Mouse (Mus musculus) stomach, embryonic 16.5 days (tissue): Measurements from ENCODE around the gene Kif21b. TPM values are rescaled to one million over a fixed set of nuclear protein-coding genes. Genes with fewer than 3 reads are reported as not detected.
A peak's percentile ranks its signal among the peaks of the same experiment; 100 is the strongest.

Experiments
- ATAC-seq: fragments of 200-750 bp; cut with Nextera tagmentation; 2 replicates; pipeline ENCODE4 v1.8.0; 2017; ENCODE audit warnings: moderate number of reproducible peaks, moderate TSS enrichment; ENCODE audit not compliant: insufficient read depth, low FRiP score
- H3K27ac ChIP-seq: fragments of 300-500 bp; sonication (generic); 2 replicates; pipeline ENCODE4 v1.5.1; 2014; ENCODE audit warnings: low read length
- H3K27me3 ChIP-seq: fragments of 300-500 bp; sonication (generic); 2 replicates; pipeline ENCODE4 v1.6.1; 2014; ENCODE audit warnings: low read length, control low read depth, mixed read lengths; ENCODE audit not compliant: control insufficient read depth, insufficient read depth
- H3K36me3 ChIP-seq: fragments of 300-500 bp; sonication (generic); 2 replicates; pipeline ENCODE4 v1.6.1; 2014; ENCODE audit warnings: low read length; ENCODE audit not compliant: control insufficient read depth, insufficient read depth
- H3K4me1 ChIP-seq: fragments of 300-500 bp; sonication (generic); 2 replicates; pipeline ENCODE4 v1.6.1; 2014; ENCODE audit warnings: low read length, control low read depth, mixed read lengths; ENCODE audit not compliant: control insufficient read depth, insufficient read depth
- H3K4me2 ChIP-seq: fragments of 300-500 bp; sonication (generic); 2 replicates; pipeline ENCODE4 v1.6.1; 2014; ENCODE audit warnings: low read depth, low read length, mixed read lengths
- H3K4me3 ChIP-seq: fragments of 300-500 bp; sonication (generic); replicated peaks from 2 replicates; pipeline ENCODE4 v1.5.1; 2014; ENCODE audit warnings: mild to moderate bottlenecking, low read length
- H3K9ac ChIP-seq: fragments of 300-500 bp; sonication (generic); 2 replicates; pipeline ENCODE4 v1.6.1; 2014; ENCODE audit warnings: low read length
- H3K9me3 ChIP-seq: fragments of 300-500 bp; sonication (generic); replicated peaks from 2 replicates; pipeline ENCODE4 v1.6.1; 2016; ENCODE audit warnings: low read length, control low read depth; ENCODE audit not compliant: control insufficient read depth
- WGBS: fragments of 180-500 bp; shearing (Covaris S2); extraction: QIAGEN DNeasy Blood & Tissue Kit; methylation state at CpG from one replicate; pipeline ENCODE4 v1.1.7; 2014; 5-methylcytosine and 5-hydroxymethylcytosine counted together
- polyA plus RNA-seq: library from polyadenylated mRNA; unstranded; fragments of >200 nt; fragmentation: Nextera tagmentation; extraction: Ambion mirVana; gene quantifications from 2 replicates; pipeline ENCODE4 v1.2.1, GENCODE M21; 2015

Kif21b gene
- polyA plus RNA-seq, 1 experiment from 2014 or later: 2.3 TPM

- H3K9ac ChIP-seq: 0 out of 2 replicates have a peak overlapping the region, but pooled peaks have one; percentile 44
Measured at GRCm38 (mm10) chr1:136133570-136134240, 2.5 kb downstream of the Kif21b start.

GRCm38 (mm10) chr1:136134547-136134946 lies 3.4 kb downstream of the Kif21b start:
- Histone ChIP-seq H3K27me3 (no peaks in the 10 kb centered on the region), H3K36me3 (no peaks in the 10 kb centered on the region), H3K9me3 (no peaks in the 10 kb centered on the region), H3K4me1 (peaks cover 86% of the 10 kb centered on the region), H3K9ac (peak overlapping the region; percentile 44; the same call in 1 of the 2 replicates), H3K4me3 (no peak overlapping the region), H3K27ac (peak overlapping the region; percentile 73), H3K4me2 (0 out of 2 replicates have a peak overlapping the region, but pooled peaks have one; percentile 14)
- 71% methylated on average over 2 of the region's 2 CpGs for WGBS
- ATAC-seq: no peak

More at GRCm38 (mm10) chr1:136133570-136134240, 2.5 kb downstream of the Kif21b start:
- no peak for ATAC-seq
- Histone ChIP-seq H3K27me3 (no peaks in the 10 kb centered on the region), H3K4me1 (peaks cover 85% of the 10 kb centered on the region), H3K9me3 (no peaks in the 10 kb centered on the region), H3K4me2 (peak overlapping the region; percentile 14; the same call in 1 of the 2 replicates), H3K36me3 (no peaks in the 10 kb centered on the region), H3K4me3 (0 out of 2 replicates have a peak overlapping the region, but pooled peaks have one; percentile 7), H3K27ac (0 out of 2 replicates have a peak overlapping the region, but pooled peaks have one; percentile 5)
- 53% methylated on average over 13 of the region's 13 CpGs for WGBS

- H3K27ac ChIP-seq: peak overlapping the region; percentile 73; the same call in 1 of the 2 replicates
- H3K9ac ChIP-seq: 0 out of 2 replicates have a peak overlapping the region, but pooled peaks have one; percentile 44
- no peaks in the 10 kb centered on the region for H3K27me3 ChIP-seq
- WGBS: 35% methylated on average over 1 of the region's 1 CpGs
- H3K36me3 ChIP-seq: no peaks in the 10 kb centered on the region
- peaks cover 86% of the 10 kb centered on the region for H3K4me1 ChIP-seq
- H3K9me3 ChIP-seq: no peaks in the 10 kb centered on the region
- H3K4me2 ChIP-seq: no peak overlapping the region
- H3K4me3 ChIP-seq: no peak overlapping the region
- ATAC-seq: peak; percentile 18
Measured at GRCm38 (mm10) chr1:136135046-136135445, 3.9 kb downstream of the Kif21b start.

- H3K9me3 ChIP-seq: no peaks in the 10 kb centered on the region
- ATAC-seq: no peak
- H3K4me3 ChIP-seq: no peak overlapping the region
- H3K27ac ChIP-seq: peak overlapping the region; percentile 21
- peaks cover 81% of the 10 kb centered on the region for H3K4me1 ChIP-seq
- no peak overlapping the region for H3K4me2 ChIP-seq
- H3K36me3 ChIP-seq: no peaks in the 10 kb centered on the region
- H3K9ac ChIP-seq: 0 out of 2 replicates have a peak overlapping the region, but pooled peaks have one; percentile 9
- no peaks in the 10 kb centered on the region for H3K27me3 ChIP-seq
- 70% methylated on average over 6 of the region's 6 CpGs for WGBS
Measured at GRCm38 (mm10) chr1:136135777-136136444, 4.7 kb downstream of the Kif21b start.

- Histone ChIP-seq H3K36me3 (no peaks in the 10 kb centered on the region), H3K27me3 (no peaks in the 10 kb centered on the region), H3K9me3 (no peaks in the 10 kb centered on the region), H3K4me2 (peak overlapping the region; percentile 23; the same call in 1 of the 2 replicates), H3K4me3 (no peak overlapping the region), H3K9ac (0 out of 2 replicates have a peak overlapping the region, but pooled peaks have one; percentile 9), H3K27ac (peak overlapping the region; percentile 70), H3K4me1 (peaks cover 84% of the 10 kb centered on the region)
- no peak for ATAC-seq
- 49% methylated on average over 4 of the region's 4 CpGs for WGBS
Measured at GRCm38 (mm10) chr1:136136547-136136946, 5.4 kb downstream of the Kif21b start.

GRCm38 (mm10) chr1:136137071-136137531 lies 5.9 kb downstream of the Kif21b start:
- Histone ChIP-seq H3K4me1 (peaks cover 81% of the 10 kb centered on the region), H3K9me3 (no peaks in the 10 kb centered on the region), H3K4me3 (no peak overlapping the region), H3K9ac (peak overlapping the region; percentile 42; the same call in 1 of the 2 replicates), H3K36me3 (no peaks in the 10 kb centered on the region), H3K4me2 (peak overlapping the region; percentile 23), H3K27me3 (no peaks in the 10 kb centered on the region), H3K27ac (peak overlapping the region; percentile 70)
- 29% methylated on average over 7 of the region's 7 CpGs for WGBS
- no peak for ATAC-seq

- no peaks in the 10 kb centered on the region for H3K36me3 ChIP-seq
- H3K27ac ChIP-seq: peak overlapping the region; percentile 70
- no peaks in the 10 kb centered on the region for H3K9me3 ChIP-seq
- peak; percentile 6; the same call in 1 of the 2 replicates for ATAC-seq
- WGBS: 4% methylated on average over 4 of the region's 4 CpGs
- peak overlapping the region; percentile 23; the same call in 1 of the 2 replicates for H3K4me2 ChIP-seq
- no peaks in the 10 kb centered on the region for H3K27me3 ChIP-seq
- H3K4me1 ChIP-seq: peaks cover 80% of the 10 kb centered on the region
- no peak overlapping the region for H3K4me3 ChIP-seq
- peak overlapping the region; percentile 42; the same call in 1 of the 2 replicates for H3K9ac ChIP-seq
Measured at GRCm38 (mm10) chr1:136137575-136137974, 6.4 kb downstream of the Kif21b start.

- no peaks in the 10 kb centered on the region for H3K36me3 ChIP-seq
Measured at GRCm38 (mm10) chr1:136138191-136138830, 7.1 kb downstream of the Kif21b start.

More at GRCm38 (mm10) chr1:136138191-136138830, 7.1 kb downstream of the Kif21b start:
- Histone ChIP-seq H3K4me1 (peaks cover 76% of the 10 kb centered on the region), H3K4me3 (no peak overlapping the region), H3K9me3 (no peaks in the 10 kb centered on the region), H3K9ac (0 out of 2 replicates have a peak overlapping the region, but pooled peaks have one; percentile 20), H3K27ac (peak overlapping the region; percentile 70; the same call in 1 of the 2 replicates), H3K27me3 (no peaks in the 10 kb centered on the region), H3K4me2 (no peak overlapping the region)
- ATAC-seq: no peak
- WGBS: 45% methylated on average over 10 of the region's 10 CpGs
